Mouse (Mus musculus) cerebellum, adult 11 months (tissue): ENCODE measurements around the gene Dalrd3.
"Not testable (repeated sequence)": the region's sequence is repeated elsewhere in the genome, so short reads cannot be mapped to it uniquely, and the experiment has no call there.

Experiments used
- DNase-seq: peaks from one replicate; pipeline ENCODE4 v3.0.0; 2022

The Dalrd3 gene

GRCm38 (mm10) chr9:108573774-108574690 is 4.3 kb downstream of the Dalrd3 start:
- peak; percentile 60 for DNase-seq

GRCm38 (mm10) chr9:108574921-108575320 is 5.2 kb downstream of the Dalrd3 start:
- no peak for DNase-seq

GRCm38 (mm10) chr9:108575321-108576297 is 5.9 kb downstream of the Dalrd3 start:
- peak; percentile 35 for DNase-seq

- no peak for DNase-seq
Measured at GRCm38 (mm10) chr9:108577025-108577424, 7.3 kb downstream of the Dalrd3 start.

GRCm38 (mm10) chr9:108577934-108578544 is 8.4 kb downstream of the Dalrd3 start:
- DNase-seq: peak; percentile 61

- peak; percentile 90 for DNase-seq
Measured at GRCm38 (mm10) chr9:108578545-108579343, 9.1 kb downstream of the Dalrd3 start, which contains the start of gene Wdr6. Gene Wdr6 (minus strand): TSS chr9:108578739.

GRCm38 (mm10) chr9:108579344-108579690 is 9.6 kb downstream of the Dalrd3 start:
- no peak for DNase-seq

- DNase-seq: peak; percentile 47
Measured at GRCm38 (mm10) chr9:108587571-108588180, 18.0 kb downstream of the Dalrd3 start.

GRCm38 (mm10) chr9:108589229-108589628 is 19.5 kb downstream of the Dalrd3 start:
- no peak for DNase-seq

GRCm38 (mm10) chr9:108591462-108591861 is 21.8 kb downstream of the Dalrd3 start:
- DNase-seq: no peak

- no peak for DNase-seq
Measured at GRCm38 (mm10) chr9:108594354-108594753, 24.7 kb downstream of the Dalrd3 start.

- peak; percentile 74 for DNase-seq
Measured at GRCm38 (mm10) chr9:108596998-108597764, 27.5 kb downstream of the Dalrd3 start, which contains the start of gene P4htm. Gene P4htm (minus strand): TSS chr9:108597667.

GRCm38 (mm10) chr9:108599021-108599566 is 29.4 kb downstream of the Dalrd3 start:
- no peak for DNase-seq

- no peak for DNase-seq
Measured at GRCm38 (mm10) chr9:108600011-108600410, 30.3 kb downstream of the Dalrd3 start.

GRCm38 (mm10) chr9:108601986-108602385 is 32.3 kb downstream of the Dalrd3 start:
- DNase-seq: no peak

GRCm38 (mm10) chr9:108607929-108608328 is 38.2 kb downstream of the Dalrd3 start:
- DNase-seq: not testable (repeated sequence)

- no peak for DNase-seq
Measured at GRCm38 (mm10) chr9:108608889-108609288, 39.2 kb downstream of the Dalrd3 start.

GRCm38 (mm10) chr9:108611488-108611887 is 41.8 kb downstream of the Dalrd3 start:
- DNase-seq: no peak

GRCm38 (mm10) chr9:108617301-108617700 is 47.6 kb downstream of the Dalrd3 start:
- DNase-seq: no peak
